Mouse (Mus musculus): ENCODE data around the gene Pex11g. TPM values are rescaled to one million over a fixed set of nuclear protein-coding genes. Genes with fewer than 3 reads are reported as not detected.

The Pex11g gene
- total and polyA plus RNA-seq, 3 experiments: 1.3 to 5.9 (median 2.7) TPM

- no peaks in the 10 kb centered on the region for H3K36me3 ChIP-seq (replicated peaks in 1 of 2; ENCODE audit: control insufficient read depth in 1 of 2, insufficient read depth in 1 of 2, low read length in 1 of 2)
- dilution Hi-C loops (cut with MboI; ENCODE audit: extremely low pct_ligation_motif_present, extremely low pct_unique_long_range_greater_than_20kb, low sequenced_read_pairs) (no loop called here), in situ Hi-C loops (cut with MboI; ENCODE audit: low pct_ligation_motif_present, low pct_unique_long_range_greater_than_20kb, low sequenced_read_pairs) (no loop called here)
- H3K9ac ChIP-seq (ENCODE audit: insufficient read depth, low read depth): peak within 1 kb of the TSS; percentile 77
- H3K4me1 ChIP-seq (ENCODE audit: control insufficient read depth in 1 of 2, insufficient read depth in 2 of 2): peaks cover 0 to 3% of the 10 kb centered on the region in 2 experiments; a peak in 1 of 4 replicates
- H3K4me3 ChIP-seq (replicated peaks in 1 of 3; ENCODE audit: low read depth in 2 of 3, low read length in 2 of 3, poor library complexity in 1 of 3): peak within 1 kb of the TSS in 2 of 3 experiments; percentile 26 to 65
- no peak within 1 kb of the TSS for H3K27ac ChIP-seq (ENCODE audit: insufficient read depth, low read depth)
- no peaks in the 10 kb centered on the region for H3K79me2 ChIP-seq (replicated peaks; ENCODE audit: control insufficient read depth, extremely low read depth, insufficient read depth, poor library complexity, severe bottlenecking)
- H3K27me3 ChIP-seq (replicated peaks): peaks cover 56% of the 10 kb centered on the region
- H3K4me2 ChIP-seq (ENCODE audit: insufficient read depth, low read depth, poor library complexity, severe bottlenecking): peak within 1 kb of the TSS; percentile 77
- H3K9me3 ChIP-seq (replicated peaks; ENCODE audit: low read length): no peaks in the 10 kb centered on the region
- no peak for DNase-seq (ENCODE audit: extremely low read depth)
- TF ChIP-seq CTCF (conservative IDR thresholded peaks at IDR 0.05 in 1 of 2, IDR thresholded peaks at IDR 0.05 in 1 of 2; ENCODE audit: low read depth in 2 of 2, low read length in 2 of 2) (no peak), HCFC1 (IDR thresholded peaks at IDR 0.05; ENCODE audit: low read depth, low read length) (peak; percentile 78)
Observed at GRCm38 (mm10) chr8:3492901-3493844, 25.7 kb upstream of the Pex11g start, which contains the start of gene Zfp358. Zfp358 (plus strand) TSS chr8:3493138.

GRCm38 (mm10) chr8:3485192-3485591 is 17.7 kb upstream of the Pex11g start:
- Histone ChIP-seq H3K9me3 (replicated peaks; ENCODE audit: low read length) (no peaks in the 10 kb centered on the region), H3K4me2 (ENCODE audit: insufficient read depth, low read depth, poor library complexity, severe bottlenecking) (no peak overlapping the region), H3K27ac (ENCODE audit: insufficient read depth, low read depth) (no peak overlapping the region), H3K9ac (ENCODE audit: insufficient read depth, low read depth) (no peak overlapping the region), H3K27me3 (replicated peaks) (no peaks in the 10 kb centered on the region), H3K4me1 (ENCODE audit: control insufficient read depth in 1 of 2, insufficient read depth in 2 of 2) (peaks cover 0 to 5% of the 10 kb centered on the region in 2 experiments; a peak in 1 of 4 replicates), H3K79me2 (replicated peaks; ENCODE audit: control insufficient read depth, extremely low read depth, insufficient read depth, poor library complexity, severe bottlenecking) (no peaks in the 10 kb centered on the region), H3K4me3 (replicated peaks in 1 of 3; ENCODE audit: low read depth in 2 of 3, low read length in 2 of 3, poor library complexity in 1 of 3) (no peak overlapping the region), H3K36me3 (replicated peaks in 1 of 2; ENCODE audit: control insufficient read depth in 1 of 2, insufficient read depth in 1 of 2, low read length in 1 of 2) (no peaks in the 10 kb centered on the region)
- DNase-seq (ENCODE audit: extremely low read depth): no peak
- dilution Hi-C loops (cut with MboI; ENCODE audit: extremely low pct_ligation_motif_present, extremely low pct_unique_long_range_greater_than_20kb, low sequenced_read_pairs): no loop called here
- in situ Hi-C loops (cut with MboI; ENCODE audit: low pct_ligation_motif_present, low pct_unique_long_range_greater_than_20kb, low sequenced_read_pairs): no loop called here
- TF ChIP-seq POLR2A (IDR thresholded peaks at IDR 0.05; ENCODE audit: low read depth, low read length) (no peak), NELFE (IDR thresholded peaks at IDR 0.05; ENCODE audit: low read depth, low read length) (no peak), JUND (conservative IDR thresholded peaks at IDR 0.05; ENCODE audit: low read depth, low read length) (no peak), TBP (conservative IDR thresholded peaks at IDR 0.05; ENCODE audit: low read depth, low read length) (no peak), KAT2A (IDR thresholded peaks at IDR 0.05; ENCODE audit: insufficient replicate concordance, low read length) (no peak), UBTF (IDR thresholded peaks at IDR 0.05; ENCODE audit: low read depth, low read length) (no peak), SMC3 (IDR thresholded peaks at IDR 0.05; ENCODE audit: low read depth, low read length) (no peak), MXI1 (IDR thresholded peaks at IDR 0.05; ENCODE audit: low read depth, low read length) (no peak), RAD21 (IDR thresholded peaks at IDR 0.05; ENCODE audit: low read depth, low read length) (no peak), ETS1 (conservative IDR thresholded peaks at IDR 0.05; ENCODE audit: low read depth, low read length) (no peak), ZKSCAN1 (IDR thresholded peaks at IDR 0.05; ENCODE audit: borderline replicate concordance, low read depth, low read length) (no peak), ZC3H11A (IDR thresholded peaks at IDR 0.05; ENCODE audit: low read depth, low read length) (no peak), GABPA (IDR thresholded peaks at IDR 0.05; ENCODE audit: insufficient replicate concordance, low read depth, low read length) (no peak), MAZ (IDR thresholded peaks at IDR 0.05; ENCODE audit: low read depth, low read length) (no peak), NRF1 (IDR thresholded peaks at IDR 0.05; ENCODE audit: low read depth, low read length) (no peak), CTCF (conservative IDR thresholded peaks at IDR 0.05 in 1 of 2, IDR thresholded peaks at IDR 0.05 in 1 of 2; ENCODE audit: low read depth in 2 of 2, low read length in 2 of 2) (no peak), JUN (IDR thresholded peaks at IDR 0.05; ENCODE audit: insufficient read depth, low read depth, low read length) (no peak)

Data from CH12.LX (cell line).